Mouse (Mus musculus) T-helper 2 cell (primary cell): ENCODE measurements around the gene Ccdc27.

Experiments
- in situ Hi-C: fragments of 300-600 bp; cut with MboI, MseI; formaldehyde crosslinking; loops from one replicate; pipeline ENCODE4 v1.15.1; 2025; ENCODE audit warnings: high pct_unique_total_duplicates

The Ccdc27 gene

DNA sequence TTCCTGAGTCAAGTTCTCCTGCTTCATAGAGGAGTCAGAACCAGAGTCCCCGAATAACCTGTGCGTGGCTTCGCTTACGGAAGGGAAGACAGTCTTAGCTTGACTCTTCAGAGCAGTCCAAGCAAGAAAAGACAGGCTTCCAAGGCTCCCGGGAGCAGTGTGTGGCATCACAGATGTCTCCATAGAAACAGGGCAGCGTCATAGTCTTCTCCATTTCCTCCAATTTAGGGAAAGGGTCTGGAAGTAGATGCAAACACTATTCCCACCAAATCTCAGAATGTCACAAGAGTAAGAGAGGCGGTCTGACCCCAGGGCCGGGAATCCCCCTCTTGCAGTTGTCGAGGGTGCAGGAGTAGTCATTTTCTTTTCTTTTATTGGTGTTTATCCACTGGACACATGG is at the start of gene Ccdc27:
TSS of gene Ccdc27 (minus strand) at position 101 of the 400 bp plus-strand sequence.
- in situ Hi-C loops = loop anchor here (10.0 kb wide), 1 partner anchor 252 kb away; no protein-coding TSS in a partner anchor

DNA sequence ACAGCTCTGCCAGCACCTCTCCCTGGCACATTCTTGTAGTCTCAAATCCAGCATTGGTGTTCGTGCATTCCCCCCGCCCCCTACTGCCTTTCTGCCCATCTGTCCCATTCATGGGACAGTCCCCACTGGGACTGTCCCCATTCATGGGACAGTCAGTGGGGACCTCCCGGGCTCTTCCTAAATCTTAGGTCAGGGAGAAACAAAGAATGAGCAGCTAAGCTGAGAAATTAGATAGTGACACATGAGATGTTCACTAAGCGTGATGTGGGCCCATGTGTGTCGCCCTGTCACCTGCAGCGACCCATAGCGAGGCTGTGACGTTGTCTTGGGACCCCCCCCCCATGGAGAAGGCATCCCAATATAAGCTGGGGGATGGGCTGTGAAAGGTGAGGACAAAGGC is 48.9 kb upstream of the Ccdc27 start:
- in situ Hi-C loops = no loop called here

DNA sequence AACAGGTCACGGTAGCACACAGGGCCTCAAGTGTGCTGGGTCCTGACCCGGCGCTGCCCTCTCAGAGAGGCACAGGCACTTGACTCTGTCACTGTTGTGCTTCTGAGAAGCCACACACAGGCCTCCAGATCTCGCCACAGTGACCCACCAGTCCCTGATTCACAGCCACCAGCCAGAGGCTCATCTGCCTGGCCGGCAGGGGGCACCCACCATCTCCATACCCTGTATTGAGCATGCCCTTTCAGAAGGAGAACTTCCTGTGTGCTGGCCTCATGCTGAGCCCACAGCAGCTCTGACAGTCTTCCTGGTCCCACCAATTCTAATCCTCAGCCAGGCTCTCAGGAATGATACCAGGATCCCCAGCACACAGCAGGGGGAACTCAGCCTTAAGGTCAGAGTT is 46.7 kb upstream of the Ccdc27 start:
- in situ Hi-C loops = no loop called here

DNA sequence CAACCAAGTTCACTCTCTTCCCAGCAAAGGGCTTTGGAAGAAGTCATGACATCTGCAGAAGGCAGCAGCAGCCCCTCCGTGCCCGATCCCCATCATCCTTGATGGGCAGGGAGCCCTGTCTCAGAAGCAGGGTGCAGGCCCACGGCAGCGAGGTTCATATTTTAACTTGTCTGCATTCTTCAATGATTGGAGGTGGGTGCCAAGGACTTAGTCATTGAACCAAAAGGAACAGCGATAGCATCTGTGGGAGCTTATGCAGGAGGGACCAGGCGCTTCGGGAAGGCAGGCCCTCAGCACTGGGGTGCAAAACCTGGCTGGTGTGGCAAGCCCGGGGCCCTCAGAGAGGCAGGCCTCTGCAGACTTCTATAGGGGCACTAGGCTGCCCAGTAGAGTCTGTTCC is 44.0 kb upstream of the Ccdc27 start:
- in situ Hi-C loops = no loop called here

DNA sequence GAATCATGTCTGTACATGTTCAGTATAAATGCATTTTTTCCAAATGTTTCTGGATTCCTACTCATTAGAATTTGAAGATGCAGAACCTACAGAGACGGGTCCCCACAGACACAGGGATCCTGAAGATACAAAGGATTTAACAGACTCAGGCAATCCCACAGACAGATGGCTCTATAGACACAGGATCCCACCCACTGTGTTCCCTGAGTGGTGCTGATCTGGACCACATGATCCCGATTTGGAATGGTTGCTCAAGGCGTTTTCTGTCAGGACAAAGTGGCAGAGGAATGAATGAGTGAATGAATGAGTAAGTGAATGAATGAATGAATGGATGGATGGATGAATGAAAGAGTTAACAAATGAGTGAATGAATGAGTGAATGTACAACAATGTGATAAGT is 43.4 kb upstream of the Ccdc27 start:
- in situ Hi-C loops = no loop called here

DNA sequence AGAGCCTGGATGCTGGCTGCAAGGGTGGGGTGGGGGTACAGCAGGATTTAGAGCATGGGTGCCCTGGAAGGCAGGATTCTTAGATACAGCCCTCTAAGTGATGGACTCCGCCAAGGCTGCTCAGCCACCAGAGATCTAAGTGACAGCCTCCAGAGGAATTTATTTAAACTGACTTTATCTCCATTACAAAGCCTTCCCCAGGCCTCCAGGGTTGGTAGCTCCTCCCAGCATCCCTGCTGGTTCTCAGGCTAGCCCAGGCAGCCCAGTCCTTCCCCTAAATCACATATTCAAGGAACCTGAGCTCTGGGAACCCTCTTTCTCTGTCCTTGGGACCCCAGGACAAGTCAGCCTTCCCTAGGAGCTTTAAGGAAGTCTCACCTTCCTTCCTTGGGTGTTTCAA is 39.5 kb upstream of the Ccdc27 start:
- in situ Hi-C loops = no loop called here

DNA sequence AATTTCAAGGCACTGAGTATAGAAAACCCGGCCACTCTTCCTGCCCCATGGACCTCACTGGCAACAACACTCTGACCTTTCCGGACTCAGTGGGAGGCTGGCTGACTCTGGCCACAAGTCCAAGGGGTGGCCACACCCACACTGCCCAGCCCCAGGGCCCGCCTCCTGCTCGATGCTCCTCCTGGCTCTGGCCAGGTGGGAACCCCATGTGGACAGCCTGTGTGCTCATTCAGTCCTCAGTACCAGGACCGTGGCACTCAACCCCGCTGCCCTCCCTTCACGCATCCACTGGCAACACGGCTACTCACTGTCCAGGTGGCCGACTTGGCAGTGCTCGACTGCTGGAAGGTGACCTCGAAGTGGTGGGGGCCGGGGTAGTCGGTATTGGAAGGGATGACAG is 38.5 kb upstream of the Ccdc27 start:
- in situ Hi-C loops = no loop called here

DNA sequence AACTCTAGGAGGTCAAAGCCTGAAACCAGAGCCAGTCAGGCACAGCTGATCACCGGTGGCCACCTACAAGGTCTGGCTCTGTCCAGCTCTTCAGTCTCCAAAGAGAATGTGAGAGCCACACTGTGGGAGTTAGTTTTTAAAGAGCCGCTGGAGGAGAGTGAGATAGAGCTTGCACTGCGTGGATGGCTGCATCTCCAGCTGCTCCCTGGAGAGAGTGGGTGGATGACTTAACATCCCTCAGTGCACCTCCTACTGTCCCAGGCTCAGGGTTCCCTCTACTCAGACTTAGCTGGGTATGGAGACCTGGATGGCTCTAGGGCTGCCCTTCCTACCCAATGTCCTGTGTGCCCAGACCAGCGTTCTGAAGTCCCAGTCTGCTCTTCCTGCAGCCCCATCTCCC is 37.7 kb upstream of the Ccdc27 start:
- in situ Hi-C loops = no loop called here

DNA sequence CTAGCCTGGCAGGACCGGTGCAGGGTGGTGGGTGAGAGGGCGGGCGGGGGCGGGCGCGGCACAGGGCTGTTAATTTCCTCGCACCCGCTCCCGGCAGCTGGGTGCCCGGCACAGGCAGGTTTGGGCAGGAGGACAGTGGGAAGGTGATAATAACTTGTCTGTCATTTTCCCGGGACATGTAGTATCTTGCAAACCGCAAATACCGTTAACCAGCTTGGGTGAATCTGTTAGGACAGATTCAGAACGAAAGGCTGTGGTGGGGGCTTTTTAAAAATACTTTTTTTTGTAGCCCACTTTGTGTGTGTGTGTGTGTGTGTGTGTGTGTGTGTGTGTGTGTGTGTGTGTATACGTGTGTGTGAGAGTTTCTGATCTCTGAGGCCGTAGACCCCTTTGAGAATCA is 29.5 kb upstream of the Ccdc27 start:
- in situ Hi-C loops = loop anchor here (25.0 kb wide), 1 partner anchor 410 kb away; no protein-coding TSS in a partner anchor

DNA sequence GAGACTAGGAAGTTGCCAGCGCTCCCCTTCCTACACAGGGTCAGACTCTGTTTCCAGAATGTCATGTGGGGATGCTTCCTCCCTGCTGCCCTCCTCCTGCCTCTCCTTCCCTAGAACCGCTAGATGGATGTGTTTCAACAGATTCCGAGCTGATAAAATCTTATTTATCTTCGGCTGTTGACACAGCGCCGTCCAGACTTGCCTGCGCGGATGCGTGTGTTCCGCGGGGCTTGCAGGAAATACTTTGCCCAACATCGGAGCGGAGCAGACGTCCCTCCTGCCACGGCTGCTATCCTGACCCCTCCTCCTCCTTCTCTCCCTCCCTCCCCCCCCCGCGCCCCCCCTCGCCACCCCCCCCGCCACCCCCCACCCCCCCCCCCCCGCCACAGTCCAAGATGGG is 29.0 kb upstream of the Ccdc27 start:
- in situ Hi-C loops = loop anchor here (25.0 kb wide), 1 partner anchor 409 kb away; no protein-coding TSS in a partner anchor

DNA sequence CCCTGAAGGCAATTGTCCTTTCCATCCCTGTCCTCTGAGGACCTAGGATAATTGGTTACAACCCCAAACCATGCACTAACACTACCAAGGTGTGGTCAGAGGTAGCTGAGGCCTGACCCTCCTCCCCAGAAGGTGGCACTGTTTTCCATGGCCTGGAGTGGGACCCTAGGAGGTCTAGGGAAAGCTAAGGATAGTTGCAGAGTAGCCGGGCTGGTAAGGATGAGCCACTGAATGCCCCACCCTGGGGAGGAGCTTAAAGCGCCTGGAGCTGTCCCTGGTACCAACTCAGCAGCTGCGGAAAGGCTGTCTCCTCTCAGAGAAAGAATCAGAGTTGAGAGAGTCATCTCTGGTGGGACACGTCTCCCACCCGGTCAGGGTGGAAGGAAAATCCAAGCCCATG is 28.4 kb upstream of the Ccdc27 start:
- in situ Hi-C loops = loop anchor here (25.0 kb wide), 1 partner anchor 409 kb away; no protein-coding TSS in a partner anchor

DNA sequence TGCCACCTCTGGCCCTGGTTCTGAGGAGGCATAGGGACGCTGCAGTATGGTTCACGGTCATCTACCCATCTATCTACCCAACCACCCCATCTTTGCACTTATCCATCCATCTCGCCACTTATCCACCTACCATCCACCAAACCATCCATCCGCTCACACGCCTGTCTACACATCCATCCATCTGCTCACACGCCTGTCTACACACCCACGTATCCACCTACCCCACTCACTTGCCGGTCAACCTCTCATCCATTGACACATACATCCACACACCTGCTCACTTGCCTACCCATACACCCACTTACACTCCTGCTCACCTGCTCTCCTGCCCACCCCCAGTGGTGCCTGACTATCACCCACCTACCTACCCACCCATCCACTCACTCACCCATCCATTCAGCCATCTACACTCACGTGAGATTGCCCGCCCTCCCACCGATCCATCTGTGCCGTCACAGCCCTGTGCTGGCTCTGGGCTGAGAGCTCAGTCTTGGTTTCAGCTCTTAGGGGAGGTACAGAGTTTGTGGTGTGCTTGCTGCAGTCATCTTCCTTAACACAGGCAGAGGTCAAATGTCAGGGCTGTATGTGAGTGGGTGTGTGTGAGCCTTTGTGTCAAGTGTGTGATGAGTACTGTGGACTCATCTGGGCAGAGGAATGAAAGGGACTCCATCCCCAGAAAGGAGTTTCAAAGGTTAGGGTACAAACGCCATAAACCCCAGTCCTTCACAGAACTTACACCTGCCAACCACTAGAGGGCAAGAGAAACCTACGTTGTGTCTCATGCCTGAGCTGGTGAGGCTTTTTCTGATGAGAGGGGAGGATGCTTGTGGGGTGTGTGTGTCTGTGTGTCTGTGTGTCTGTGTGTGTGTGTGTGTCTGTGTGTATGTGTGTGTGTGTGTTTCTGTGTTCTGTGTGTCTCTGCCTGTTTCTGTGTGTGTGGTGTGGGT is 22.6 kb upstream of the Ccdc27 start:
- in situ Hi-C loops = loop anchor here (25.0 kb wide), 1 partner anchor 403 kb away; no protein-coding TSS in a partner anchor

DNA sequence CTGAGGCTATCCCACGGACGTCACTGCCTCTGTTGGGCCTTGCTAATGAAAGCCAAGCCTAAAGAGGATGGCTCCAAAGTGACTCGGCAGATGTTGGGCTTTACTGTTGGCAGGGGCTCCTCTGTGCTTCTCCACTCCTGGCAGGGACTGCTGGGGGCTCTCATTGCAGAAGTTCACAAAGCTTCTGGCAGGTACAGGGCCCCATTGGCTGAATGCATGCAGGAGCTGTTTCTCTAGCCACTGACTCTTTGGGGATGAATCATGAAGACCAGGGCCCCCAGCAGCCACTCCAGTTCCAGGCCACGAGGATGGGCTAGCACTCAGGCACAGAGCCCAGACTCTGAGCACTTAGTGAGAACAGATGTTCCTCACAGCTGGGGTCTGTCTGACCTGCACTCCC is 15.2 kb upstream of the Ccdc27 start:
- in situ Hi-C loops = loop anchor here (25.0 kb wide), 1 partner anchor 395 kb away; no protein-coding TSS in a partner anchor

DNA sequence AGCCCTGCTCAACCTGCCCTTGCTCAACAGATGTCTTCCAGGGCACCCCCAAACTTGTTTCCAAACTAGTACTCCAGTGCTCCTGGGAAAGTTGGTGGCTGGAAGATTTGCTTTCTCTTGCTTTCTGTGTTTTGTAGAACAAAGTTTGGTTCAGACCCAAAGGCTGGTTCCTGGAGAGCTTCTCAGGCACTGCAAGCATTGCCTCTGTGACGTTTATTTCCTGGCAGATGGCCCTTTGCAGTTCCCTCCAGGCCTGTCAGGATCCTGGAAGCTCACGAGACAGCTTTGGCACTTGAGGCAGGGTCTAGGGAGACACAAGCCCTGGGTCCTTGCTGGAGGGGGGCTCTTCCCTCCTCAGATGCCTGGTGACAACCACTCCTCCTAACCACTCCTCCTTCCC is 14.2 kb upstream of the Ccdc27 start:
- in situ Hi-C loops = loop anchor here (25.0 kb wide), 1 partner anchor 394 kb away; no protein-coding TSS in a partner anchor

DNA sequence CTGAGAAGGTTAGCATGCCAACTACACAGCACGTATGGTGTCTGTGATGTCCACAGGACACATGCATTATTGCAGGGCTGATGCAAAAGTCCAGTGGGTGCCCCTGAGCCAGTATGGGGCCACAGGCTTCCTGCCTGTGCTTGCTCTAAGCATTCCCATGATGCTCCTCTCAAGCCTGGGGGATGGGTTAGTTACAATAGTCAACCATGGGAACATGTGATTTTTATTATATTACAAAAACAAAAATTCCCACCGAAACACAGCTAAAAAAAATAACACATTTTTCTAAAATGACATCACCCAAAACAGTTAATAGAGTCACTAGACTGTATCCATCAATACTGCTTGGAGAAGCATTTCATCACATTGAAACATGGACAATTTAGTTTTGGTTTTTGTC is 13.6 kb upstream of the Ccdc27 start:
- in situ Hi-C loops = loop anchor here (25.0 kb wide), 1 partner anchor 394 kb away; no protein-coding TSS in a partner anchor

DNA sequence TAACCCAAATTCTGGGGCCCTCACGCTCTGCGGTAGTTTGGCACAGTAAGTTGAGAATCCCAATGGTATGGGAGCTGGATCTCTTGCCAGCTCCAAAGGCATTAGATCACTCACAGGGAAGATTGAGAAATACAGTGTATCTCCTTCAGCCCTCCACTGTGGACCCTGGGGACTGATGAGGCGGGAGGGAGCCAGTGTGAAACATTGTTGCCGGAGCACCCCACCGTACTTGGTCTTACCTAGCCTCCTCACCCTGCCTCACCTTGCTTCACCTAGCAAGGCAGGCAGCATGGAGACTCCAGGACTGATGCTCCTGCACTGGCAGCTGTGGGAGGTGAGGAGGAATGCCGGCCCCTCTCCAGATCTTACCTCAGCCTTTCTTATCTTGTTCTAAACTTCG is 13.0 kb upstream of the Ccdc27 start:
- in situ Hi-C loops = loop anchor here (25.0 kb wide), 1 partner anchor 393 kb away; no protein-coding TSS in a partner anchor

DNA sequence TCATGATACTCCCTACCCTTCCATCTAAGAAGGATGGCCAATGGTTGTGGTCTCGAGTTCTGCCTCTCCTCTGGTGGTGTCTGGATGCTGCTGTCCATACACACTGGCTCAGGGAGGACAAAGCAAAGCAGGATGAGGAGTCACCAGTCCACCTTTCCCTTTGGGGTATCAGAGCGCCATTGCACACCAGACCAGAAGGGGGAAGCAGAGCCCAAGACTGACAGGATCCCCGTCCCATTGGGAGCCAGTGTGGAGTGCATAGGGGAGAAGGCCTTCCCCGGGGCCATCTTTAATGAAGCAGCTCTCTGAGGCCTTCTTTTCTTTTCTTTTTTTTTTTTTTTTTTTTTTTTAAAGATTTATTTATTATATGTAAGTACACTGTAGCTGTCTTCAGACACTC is 10.6 kb upstream of the Ccdc27 start:
- in situ Hi-C loops = loop anchor here (25.0 kb wide), 1 partner anchor 391 kb away; no protein-coding TSS in a partner anchor

DNA sequence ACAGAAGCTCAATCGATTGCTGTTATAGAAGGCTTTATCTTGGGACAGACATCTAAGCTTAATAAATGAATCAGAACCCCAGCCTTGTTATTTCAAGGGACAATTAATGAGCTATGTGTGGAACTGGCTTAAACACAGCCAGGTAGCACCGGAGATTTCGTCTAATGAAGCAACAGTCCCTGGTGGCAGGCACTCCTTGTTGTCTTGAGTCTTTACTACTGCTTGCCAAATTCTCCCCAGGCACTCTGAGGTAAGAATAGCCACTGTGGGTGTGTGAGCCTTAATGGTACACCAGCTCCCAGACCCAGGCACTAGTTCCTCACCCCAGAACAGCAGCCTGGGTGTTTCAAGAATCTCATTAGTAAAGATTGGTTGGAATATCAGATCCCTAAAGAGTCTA is 8.9 kb upstream of the Ccdc27 start:
- in situ Hi-C loops = loop anchor here (25.0 kb wide), 1 partner anchor 389 kb away; no protein-coding TSS in a partner anchor

DNA sequence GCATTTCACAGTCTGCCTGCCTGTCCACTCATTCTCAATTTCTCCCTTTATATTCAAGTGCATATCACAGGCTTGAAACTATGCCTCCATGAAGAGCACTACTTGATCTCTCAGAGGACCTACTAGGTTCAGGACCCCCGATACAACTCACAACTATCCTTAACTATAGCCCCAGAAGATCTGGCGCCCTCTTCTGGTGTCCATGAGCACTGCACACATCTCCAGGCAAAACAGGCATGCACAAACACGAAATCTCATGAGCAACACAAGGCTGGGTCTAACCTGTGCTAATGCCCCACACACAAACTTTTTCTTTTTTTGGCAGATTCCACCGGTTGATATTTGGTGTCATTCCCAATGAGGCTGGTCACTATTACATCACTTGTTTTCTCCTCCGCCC is 3.4 kb upstream of the Ccdc27 start:
- in situ Hi-C loops = loop anchor here (10.0 kb wide), 1 partner anchor 249 kb away; no protein-coding TSS in a partner anchor

DNA sequence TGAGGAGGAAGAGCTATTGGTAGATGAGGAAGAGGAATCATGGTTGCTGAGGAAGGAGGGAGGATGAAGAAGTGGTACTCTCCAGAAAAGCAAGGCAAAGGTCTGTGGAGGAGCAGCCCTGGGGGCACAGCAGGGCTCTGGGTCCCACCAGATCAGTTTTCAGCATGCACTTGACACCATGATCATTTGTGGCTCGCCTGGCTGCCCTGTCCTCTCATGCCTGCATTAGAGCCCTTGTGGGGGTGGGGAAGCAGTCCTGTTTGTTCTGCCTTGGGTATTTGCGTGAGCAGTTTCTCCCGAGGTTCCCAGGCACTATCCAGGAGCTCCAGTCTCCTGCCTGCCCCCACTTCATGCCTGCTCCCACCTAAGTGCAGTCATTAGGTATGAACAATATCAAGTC is 5.4 kb downstream of the Ccdc27 start:
- in situ Hi-C loops = no loop called here

DNA sequence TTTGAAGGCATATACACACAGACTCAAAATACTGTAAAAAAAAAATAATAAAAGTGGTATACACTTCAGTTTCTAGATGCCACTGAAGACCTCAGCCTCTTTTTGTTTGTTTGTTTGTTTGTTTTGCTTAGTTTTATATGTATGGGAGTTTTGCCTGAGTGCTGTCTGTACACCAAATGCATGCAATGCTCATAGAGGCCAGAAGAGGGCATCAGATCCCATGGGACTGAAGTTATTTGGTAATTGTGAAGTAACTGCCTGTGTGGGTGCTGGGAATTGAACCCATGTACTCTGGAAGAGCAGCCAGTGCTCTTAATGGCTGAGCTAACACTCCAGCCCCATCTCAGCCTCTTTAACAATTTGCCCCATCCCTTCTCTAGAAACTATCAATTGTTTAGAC is 13.8 kb downstream of the Ccdc27 start:
- in situ Hi-C loops = no loop called here

DNA sequence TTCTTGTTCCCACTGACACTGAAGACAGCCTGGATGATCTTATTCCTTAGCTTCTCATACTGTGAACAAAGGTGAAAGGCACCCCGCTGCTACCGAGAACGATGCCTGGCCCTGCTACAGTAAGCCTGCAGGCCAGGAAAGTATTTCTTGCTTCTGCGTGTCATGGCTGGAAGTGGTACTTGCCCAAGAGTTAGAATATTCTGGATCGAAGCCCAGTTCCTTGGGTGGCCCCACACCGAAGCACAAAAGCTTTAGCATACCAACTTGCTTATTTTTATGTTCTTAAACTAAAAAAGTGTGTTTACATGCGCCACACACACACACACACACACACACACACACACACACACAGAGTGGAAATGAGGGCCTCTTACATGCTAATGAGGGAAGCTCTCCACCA is 14.4 kb downstream of the Ccdc27 start:
- in situ Hi-C loops = no loop called here

DNA sequence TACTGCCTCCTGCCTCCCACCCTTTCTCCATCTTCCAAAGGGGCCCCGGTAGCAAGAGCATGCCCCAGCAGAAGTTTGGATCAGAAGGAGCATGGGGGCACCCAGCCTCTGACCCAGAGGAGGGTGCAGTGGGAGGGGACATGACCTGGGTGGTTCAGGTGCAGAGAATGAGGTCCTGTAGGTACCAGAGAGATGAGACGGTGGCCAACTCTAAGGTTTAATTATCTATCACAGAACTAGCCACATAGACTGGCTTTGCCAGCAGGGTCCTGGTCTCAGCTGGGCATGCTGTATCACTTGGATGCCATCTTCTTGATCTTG is 16.1 kb downstream of the Ccdc27 start:
- in situ Hi-C loops = no loop called here
